Mouse (Mus musculus): Measurements from ENCODE around the gene Med27. TPM values are rescaled to one million over a fixed set of nuclear protein-coding genes. Genes with fewer than 3 reads are reported as not detected.

Med27 gene
- total RNA-seq, 2 experiments from 2014 or later, result 18.3 to 21.1 TPM

DNA sequence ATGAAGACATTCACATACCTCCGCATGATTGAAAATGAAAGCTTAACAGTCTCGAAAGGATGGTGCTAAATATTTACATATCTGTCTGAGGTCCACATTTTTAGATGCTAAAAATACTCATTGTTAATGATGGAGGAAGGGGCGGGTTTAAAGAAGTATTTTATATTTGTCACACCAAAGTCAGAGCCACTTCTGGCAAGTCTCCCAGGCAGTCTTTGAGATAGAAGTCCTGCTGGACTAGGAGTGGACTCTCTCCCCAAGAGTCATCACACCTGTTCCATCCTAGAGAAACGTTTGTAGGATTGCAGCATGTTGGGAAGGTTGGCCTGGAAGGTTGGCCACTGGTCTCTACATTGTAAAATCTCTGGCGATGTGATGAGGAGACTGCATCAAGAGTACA lies 90.5 kb downstream of the Med27 start:
- DNase-seq, result no peak

DNA sequence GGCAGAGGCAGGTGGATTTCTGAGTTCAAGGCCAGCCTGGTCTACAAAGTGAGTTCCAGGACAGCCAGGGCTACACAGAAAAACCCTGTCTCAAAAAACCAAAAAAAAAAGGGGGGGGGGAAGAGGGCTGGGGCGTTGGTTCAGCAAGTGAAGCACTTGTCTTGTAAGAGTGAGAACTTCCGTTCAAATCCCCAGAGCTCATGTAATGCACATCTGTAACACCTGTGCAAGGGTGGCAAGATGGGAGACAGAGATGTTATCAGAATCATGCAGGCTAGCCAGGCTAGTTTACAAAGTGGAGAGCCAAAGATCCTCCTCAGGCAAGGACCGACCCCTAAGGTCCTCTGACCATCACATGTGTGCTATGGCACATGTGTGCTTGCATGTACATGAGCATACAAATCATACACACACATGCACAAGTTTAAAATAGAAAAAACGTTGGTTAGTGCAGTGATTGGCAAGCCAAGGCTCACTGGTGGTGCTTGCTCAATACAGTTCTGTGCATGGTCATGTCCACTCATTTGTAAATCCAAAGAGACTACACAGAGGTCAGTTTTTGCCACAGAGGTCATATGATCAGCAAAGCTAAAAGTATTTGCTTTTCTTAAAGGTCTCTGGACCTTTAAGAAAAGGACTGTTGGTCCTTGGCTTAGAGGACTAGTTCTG lies 91.4 kb downstream of the Med27 start:
- no peak for DNase-seq

DNA sequence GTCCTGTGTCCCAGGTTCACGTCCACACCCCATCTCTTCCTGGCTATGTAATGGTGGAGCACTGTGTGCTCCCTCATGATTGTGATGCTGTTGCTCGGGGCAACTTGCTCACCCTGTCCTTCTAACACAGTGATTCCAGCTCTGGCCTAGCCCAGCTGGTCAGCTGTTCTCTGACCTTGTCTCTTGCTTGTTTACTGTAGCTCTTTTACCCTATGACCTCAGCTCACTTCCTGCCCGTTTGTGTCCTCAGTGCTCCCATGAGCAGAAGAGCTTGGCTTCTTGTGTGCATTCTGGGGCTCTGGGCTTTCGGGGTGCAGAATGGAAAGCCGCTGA lies 91.9 kb downstream of the Med27 start:
- DNase-seq, result no peak

DNA sequence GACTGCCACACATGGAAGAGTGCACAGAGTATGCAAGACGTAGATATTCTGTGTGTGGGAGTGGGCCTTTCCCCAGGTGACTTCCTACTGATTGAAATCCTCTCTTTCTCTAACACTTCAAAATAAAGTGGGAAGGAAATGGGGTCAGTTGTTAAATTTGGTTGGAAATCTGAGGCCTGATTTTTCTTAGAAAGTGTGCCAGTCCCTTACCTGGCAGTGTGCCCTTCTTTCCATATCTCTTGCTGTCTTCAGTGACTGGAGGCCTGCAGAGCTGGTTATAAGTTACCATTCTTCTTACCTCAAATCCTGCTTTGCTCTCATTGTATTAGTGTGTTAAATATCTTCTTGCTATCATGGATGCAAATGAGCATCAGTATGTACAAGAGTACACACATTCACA lies 92.4 kb downstream of the Med27 start:
- DNase-seq, result no peak

DNA sequence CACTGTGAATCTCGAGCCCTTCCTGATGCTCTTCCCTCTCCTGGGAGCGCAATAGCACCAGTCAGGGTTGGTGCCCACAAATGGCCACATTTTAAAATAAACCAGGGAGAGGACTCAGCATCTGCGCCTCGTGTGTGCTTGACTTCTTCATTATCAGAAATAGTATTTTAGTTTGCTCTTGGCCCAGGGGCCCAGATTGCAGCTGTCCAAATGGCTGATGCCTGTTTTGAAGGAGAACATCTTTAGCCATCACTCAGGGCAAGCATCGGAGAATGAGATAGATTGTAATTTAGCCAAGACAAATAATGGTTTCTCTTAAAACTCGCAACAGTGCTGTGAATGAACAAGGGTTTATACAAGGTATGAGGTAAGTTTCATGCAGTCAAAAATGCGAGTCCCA lies 92.8 kb downstream of the Med27 start:
- DNase-seq, result no peak

DNA sequence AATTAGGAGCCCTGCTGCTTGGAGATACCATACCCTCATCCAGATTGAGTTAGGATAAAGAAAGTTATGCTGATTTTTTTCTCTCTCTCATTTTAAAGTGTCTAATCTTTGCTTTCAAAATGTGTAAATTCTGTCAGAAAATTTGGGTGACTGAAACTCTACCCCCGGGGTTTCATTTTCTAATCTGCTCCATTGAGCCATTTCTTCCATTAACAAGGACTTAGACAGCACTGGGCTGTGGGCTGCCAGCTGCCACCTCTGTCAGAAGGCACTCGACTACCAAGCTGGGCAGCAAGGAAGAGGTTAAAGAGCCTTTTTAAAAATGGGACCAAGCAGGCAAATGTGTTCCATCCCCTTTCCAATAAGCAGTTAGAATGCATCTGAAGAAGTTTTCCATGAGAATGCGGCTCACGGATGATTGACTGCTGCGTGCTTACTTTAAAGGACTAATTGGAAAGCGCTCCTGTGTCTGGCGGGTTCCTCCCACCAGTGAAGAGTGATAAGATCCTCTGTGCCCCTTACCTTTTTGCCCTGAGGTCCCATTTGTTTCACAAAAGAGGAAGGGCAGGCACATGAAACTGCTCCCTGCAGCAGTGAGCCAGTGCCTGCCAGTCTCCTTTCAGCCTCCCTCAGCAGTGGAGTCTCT lies 93.4 kb downstream of the Med27 start:
- no peak for DNase-seq

DNA sequence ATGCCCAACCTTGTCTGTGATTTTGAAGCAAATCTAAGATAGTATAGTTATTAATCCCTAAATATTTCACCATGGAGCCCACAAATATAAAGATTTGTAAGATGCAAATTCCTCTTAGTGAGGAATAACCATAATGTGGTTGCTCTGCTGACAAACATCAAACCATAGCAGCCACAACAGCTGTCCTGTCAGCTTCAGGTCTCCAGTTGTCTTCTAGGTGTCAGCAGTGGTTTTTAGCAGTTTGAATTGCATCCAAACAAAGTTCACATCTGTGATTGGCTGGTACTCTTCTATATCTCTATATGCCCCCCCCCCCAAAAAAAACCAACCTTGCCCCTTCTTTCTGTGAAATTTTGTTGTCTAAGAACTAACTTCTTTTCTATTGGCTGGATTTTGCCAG lies 95.7 kb downstream of the Med27 start:
- DNase-seq, result no peak

DNA sequence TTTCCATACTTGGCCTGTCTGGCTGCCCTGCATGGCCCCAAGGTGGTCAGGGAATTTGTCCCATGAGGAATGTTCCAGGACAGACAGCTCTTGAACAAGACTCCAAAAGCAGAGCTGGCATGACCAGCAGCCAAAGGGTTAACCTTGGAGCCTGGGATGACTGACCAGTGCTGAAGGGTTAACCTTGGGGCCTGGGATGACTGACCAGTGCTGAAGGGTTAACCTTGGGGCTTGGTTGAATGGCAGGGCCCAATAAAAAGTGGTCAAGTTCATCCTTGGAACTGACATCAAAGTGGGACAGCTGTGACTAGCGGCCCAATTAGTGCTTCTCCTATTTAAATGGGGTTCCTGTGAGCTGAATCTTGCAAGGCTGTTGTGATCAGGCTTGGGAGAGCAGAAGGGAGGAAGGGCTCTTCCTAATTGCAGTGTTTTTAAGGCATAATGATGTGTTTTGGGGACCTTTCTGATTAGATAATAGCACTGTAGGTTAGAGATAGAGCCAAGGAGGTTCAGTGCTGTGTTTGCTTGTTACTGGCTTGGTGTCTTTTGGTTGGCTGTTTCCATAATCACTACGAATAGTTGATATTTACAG lies 97.1 kb downstream of the Med27 start:
- DNase-seq, result no peak

DNA sequence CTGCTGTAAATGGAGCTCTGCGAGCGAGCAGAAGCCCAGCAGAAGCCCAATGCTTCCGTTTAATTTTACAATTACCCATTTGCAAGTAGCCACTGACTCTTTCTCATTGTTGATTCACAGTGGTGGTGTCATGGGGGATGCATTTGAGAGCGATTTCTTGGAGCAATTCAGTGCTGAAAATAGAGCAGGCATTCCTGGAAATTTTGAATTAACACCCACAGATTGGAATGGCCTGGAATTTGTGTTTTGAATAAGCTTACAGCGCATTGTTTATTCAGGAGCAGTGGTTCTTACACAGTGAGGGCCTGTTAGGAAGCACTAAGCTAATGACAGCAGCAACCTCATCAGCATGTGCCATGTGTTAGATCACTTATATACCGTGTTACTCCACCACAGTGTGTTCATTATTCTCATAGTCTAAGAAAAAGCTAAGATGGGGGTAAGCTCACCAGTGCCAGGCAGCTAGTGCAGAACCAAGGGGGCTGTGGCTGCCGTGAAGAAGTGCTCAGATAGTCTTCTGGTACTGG lies 101.9 kb downstream of the Med27 start:
- DNase-seq, result no peak

DNA sequence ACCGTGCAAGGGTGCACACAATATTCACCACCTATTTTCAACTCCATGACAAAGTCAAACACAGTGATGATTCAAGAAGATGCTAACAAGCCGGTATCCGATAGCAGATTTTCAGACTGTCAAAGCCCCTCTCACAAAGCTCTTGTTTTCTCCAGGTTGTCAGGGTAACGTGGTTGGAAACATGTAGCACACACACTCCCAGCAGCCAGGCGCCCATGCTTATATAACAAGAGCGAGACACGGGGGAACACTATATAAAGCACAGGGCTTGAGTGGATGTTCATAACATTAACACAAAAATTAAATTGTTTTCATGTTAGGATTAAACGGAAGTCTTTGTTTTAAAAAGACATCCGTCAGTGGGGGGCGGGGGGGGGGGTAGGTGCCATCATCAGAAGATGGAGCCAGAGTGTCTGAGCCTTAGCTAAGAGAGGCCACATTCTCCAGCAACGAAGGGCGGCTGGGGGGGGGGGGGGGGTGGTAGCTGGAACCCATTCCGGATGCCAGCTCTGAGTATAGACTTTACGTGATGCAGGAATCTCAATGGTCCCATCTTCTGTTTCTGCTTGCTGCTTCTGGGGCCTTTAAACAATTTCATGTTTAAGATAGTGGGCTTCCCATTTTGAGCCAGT lies 104.9 kb downstream of the Med27 start:
- DNase-seq, result no peak

DNA sequence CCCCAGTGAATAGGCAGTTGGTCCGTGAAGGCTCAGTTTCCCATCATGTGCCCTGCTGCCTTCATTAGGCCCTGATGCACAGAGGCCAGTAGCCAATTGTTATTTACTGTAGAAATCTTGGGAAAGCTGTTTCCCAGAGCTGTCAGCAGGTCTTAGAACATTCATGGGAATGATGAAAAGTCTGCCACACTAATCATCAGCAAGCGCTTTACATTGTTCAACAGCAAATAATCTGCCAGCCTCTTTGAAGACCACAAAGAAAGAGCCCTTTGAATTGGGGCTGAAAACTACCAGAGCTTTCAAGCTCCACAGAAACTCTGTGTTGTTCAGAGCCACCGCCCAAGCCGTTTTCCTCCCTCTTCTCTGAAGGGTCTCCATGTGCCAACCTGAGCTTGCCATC lies 106.8 kb downstream of the Med27 start:
- no peak for DNase-seq

DNA sequence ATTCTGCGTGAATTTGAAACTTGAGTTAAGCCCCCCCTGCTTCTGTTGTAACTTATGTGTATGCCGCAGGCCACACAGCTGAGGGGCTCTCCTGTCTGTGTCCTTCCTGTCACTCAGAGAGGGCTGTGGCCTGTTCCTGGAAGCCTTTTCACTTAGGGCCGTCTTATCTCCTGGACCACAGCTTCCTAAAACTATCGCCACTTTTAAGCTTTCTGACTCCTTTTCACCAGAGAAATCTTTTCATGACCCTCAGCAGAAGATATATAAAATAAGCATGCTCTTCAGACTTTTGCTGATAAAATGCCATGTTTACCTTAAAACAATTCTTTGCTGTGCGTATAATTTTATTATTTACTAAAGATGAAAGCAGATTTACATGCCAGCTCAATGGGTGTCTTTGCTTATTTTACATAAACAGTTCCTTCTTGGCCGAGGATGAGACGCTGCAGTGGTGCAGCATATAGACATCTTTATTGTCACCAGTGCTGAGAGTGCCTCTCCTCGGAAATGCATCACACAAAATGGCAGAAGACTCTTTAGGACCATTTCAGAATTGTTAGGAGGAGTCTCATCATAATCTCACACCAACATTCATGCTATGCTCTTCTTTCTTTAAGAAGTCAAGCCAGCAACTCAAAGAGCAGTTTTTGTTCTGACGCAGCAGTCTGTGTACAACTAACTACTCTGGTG lies 110.2 kb downstream of the Med27 start:
- DNase-seq, result no peak

DNA sequence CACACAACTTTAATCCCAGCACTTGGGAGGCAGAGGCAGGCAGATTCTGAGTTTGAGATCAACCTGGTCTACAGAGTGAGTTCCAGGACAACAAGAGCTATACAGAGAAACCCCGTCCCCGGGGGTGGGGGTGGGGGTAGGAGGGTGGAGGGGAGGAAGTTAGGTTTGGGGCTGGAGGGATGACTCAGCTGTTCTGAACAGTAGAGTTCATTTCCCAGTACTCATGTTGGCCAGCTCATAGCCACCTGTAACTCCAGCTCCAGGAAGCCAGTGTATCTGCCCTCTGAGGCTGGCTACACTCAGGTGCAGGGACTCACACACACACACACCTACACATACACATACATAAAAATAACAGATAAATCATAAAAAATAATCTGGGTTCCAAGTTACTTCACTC lies 111.1 kb downstream of the Med27 start:
- no peak for DNase-seq

DNA sequence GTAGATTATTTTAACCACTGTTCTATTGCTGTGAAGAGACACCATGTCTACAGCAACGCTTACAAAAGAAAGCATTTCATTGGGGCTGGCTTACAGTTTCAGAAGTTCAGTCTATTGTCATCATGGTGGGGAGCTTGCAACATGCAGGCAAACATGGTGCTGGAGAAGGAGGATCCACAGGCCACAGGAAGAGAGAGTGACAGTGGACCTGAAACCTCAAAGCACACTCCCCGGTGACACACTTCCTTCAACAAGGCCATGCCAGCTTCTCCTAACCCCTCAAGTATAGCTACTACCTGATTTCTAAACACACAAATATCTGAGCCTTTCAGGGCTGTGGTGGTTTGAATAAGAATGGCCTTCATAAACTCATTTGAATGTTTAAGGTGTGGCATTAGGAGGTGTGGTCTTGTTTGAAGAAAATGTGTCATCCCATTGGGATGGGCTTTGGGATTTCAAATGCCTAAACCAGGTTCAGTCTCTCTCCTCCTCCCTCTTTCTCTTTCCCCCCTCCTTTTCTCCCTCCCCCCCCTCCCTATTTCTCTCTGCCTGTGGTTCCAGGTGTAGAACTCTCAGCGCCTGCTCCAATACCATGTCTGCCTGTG lies 111.8 kb downstream of the Med27 start:
- no peak for DNase-seq

DNA sequence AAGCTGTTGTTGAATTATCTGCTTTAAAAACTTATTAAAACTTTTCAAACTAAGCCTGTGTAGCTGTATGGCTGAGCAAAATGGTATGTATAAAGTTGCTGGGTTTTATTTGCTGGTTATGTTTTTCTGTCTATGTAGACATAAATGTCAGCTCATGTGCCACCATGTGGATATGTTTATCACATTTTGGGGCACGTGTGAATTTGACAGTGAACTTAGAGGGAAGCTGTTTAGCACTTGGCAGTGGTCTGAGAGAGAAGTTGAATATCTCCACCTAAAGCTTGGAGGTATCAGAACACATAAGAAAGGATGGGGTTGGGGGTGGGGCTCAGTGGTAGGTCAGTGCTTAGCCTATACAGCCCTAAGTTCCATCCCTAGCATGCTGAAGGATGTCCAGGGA lies 113.0 kb downstream of the Med27 start:
- DNase-seq, result no peak

DNA sequence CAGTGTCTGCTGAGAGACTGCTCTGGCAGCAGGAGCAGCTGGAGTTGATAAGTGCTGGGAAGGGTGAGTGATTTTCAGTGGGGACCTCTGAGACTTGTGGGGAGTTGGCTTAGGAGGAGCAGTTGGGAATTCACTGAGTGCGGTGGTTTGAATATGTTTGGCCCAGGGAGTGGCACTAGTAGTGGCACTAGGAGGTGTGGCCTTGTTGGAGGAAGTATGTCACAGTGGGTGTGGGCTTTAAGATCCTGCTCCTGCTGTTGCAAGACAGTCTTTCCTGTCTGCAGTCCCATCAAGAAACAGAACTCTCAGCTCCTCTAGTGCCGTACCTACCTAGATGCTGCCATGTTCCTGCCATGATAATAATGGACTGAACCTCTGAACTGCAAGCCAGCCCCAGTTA lies 115.2 kb downstream of the Med27 start:
- DNase-seq, result no peak

DNA sequence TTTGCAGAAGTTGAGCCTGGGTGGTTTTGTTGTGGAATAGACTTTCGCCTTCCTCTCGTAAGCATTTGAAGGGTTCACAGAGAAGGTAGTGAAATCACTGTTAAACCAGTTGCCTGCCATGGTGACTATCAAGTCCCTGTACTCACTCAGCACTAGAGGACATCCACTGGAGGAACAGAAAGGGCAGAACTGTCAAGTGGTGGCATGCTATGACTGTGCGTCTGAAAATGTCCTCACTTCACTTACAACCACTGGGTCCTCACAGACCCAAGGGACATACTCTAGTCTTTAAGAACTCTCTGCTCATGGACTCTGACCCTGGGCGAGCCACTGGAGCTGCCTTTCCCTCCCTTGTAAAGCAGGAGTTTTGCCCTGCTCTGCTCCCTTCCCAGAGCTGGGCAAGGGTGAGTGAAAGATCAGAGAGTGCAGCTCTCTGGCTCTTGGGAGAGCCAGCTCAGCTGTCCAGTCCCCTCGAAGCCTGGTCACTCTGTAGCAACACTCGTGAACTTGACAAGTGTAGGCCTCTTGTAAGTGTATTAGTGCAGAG lies 116.5 kb downstream of the Med27 start:
- DNase-seq, result no peak

DNA sequence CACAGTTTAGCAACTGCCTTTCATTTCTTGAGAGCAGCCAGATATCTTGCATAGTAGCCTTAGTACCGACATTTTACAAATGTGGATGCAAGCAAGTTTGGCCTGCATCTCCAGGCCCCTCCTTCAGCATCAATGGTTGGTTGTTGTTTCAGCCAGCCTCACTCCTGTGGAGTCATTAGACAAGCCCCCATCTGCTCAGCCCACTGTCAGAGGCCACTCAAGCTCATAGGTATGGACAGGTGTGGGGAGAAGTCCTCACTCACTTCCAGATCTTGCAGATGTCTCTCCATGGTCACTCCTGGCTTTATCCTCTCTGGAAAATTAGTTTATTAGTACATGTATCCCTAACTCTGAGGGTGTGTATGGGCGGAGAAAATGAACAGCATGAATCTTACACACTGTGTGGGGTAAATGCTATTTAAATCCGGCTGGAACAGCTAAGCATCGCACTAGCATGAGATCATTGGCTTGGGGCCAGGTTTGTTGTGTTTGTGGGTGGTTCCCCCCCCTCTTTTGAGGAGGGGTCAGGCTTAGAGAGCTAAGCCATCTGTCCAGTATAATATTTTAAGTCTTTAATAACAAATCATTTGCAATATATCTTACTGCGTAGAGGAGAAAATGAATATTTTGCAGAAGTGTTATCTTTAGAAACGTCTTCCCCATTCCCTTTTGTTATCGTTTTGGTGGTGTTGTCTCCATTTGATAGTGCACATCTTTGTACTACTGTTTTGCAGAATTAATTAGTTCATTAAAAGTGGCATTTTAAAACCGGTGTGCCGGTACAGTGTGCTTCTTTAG lies 118.4 kb downstream of the Med27 start:
- DNase-seq, result no peak

DNA sequence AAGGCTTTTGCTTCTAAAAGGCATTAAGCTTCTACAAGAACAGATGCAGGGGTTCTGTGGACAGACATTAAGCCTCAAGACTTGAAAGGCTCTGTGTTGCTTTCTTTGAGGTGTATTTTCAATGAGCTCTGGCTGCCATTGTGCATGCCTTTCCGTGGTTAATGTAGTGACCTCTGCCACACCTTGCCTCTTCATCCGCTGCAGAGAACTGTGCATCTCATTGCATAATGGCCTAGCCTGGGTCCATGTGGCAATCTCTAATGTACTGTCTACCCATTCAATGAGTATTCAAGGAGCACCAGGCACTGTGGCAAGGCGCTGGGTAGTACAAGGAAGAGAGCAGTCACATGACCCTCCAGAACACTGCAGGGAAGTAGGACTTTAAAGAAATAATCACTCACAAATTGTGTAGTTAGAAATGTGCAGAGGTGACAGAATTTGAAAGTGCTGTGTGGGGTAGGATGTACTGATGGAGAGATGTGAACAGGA lies 119.1 kb downstream of the Med27 start:
- no peak for DNase-seq

DNA sequence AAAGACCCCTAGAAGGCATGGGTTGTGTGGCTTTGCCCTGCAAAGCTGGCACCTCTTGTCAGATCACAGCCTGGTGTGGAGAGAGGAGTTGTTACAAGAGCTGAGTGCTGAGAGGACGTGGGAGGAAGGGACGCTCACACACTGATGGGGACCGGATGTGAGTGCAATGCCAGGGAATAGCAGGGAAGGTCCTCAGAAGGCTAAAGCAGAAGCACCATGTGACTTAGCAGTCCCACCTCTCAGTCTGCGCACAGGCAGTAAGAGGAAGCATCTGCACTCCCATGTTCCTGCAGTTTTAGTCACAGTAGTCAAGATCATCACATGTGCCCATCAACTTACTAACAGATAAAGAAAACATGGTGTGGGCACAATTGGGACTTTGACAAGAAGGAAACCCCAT lies 119.8 kb downstream of the Med27 start:
- DNase-seq, result no peak

DNA sequence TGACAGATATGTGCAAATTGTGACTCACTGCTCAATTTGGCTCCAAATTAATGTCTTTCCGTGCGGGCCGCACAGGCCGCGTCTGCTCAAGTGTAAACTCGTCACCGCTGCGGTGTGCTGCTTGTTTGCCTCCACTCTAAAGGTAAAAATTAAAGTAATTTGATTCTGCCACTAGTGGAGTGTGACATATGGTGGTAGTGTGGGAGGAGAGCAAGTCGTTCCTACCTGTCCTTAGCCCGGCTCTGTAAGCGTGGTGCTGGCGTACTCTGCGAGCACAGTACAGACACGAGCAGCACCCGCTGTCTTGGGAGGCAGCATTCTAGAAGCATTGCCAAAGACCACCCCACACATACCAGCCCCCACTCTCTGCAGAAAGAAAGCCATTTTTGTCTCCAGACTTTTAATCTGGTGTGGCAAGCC lies 121.9 kb downstream of the Med27 start:
- no peak for DNase-seq
